Mouse (Mus musculus) ES-E14 (cell line): ENCODE data around the gene Nme4.

Experiments used
- CHD2 ChIP-seq: IDR thresholded peaks from 2 replicates; pipeline ENCODE4 v1.6.1; 2014; ENCODE audit warnings: mild to moderate bottlenecking, low read depth, low read length, inconsistent platforms
- HCFC1 ChIP-seq: IDR thresholded peaks from 2 replicates; pipeline ENCODE4 v1.6.1; 2012; ENCODE audit warnings: low read length, inconsistent platforms, borderline replicate concordance; ENCODE audit not compliant: insufficient read depth
- MAFK ChIP-seq: IDR thresholded peaks from 2 replicates; pipeline ENCODE4 v1.6.1; 2014; ENCODE audit warnings: mild to moderate bottlenecking, low read depth, low read length, inconsistent platforms; ENCODE audit not compliant: insufficient read depth
- ZC3H11A ChIP-seq: IDR thresholded peaks from 2 replicates; pipeline ENCODE4 v1.6.1; 2012; ENCODE audit warnings: low read depth, mild to moderate bottlenecking, inconsistent platforms, low read length, borderline replicate concordance
- ZNF384 ChIP-seq: IDR thresholded peaks from 2 replicates; pipeline ENCODE4 v1.6.1; 2012; ENCODE audit warnings: low read depth, low read length, inconsistent platforms

DNA sequence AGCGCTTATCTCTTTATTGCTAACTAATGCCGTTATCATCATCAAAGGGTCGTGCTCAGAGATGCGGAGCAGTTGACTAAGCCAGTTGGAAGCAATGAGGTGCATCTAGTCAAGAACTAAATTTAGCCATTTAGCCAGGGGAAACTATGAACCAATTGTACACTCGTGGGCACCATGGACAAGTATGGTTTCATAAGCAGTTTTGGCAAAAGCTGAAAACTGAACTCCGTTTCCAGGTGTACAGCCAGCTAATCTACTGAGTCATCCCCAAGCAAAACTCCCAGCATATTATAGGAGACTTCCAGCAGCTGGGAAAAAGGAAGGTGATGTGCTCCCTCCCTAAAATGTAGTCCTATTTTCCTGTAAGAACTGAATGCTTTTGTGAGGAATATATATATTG, 25.3 kb downstream of the Nme4 start:
- TF ChIP-seq MAFK (no peak), ZC3H11A (no peak), CHD2 (no peak), ZNF384 (no peak), HCFC1 (no peak)
